Mouse (Mus musculus) neural tube, embryonic 15.5 days (tissue): ENCODE measurements around the gene Hace1. TPM values are rescaled to one million over a fixed set of nuclear protein-coding genes. Genes with fewer than 3 reads are reported as not detected.

Experiments used
- ATAC-seq: fragments of 200-750 bp; cut with Nextera tagmentation; 2 replicates; pipeline ENCODE4 v1.8.0; 2017; ENCODE audit warnings: mild to moderate bottlenecking, moderate TSS enrichment, moderate library complexity; ENCODE audit not compliant: low FRiP score
- H3K27ac ChIP-seq: fragments of 300-500 bp; sonication (generic); replicated peaks from 2 replicates; pipeline ENCODE4 v1.5.1; 2015; ENCODE audit warnings: mild to moderate bottlenecking, inconsistent platforms
- H3K27me3 ChIP-seq: fragments of 300-500 bp; sonication (generic); replicated peaks from 2 replicates; pipeline ENCODE4 v1.6.1; 2015; ENCODE audit warnings: inconsistent platforms
- H3K36me3 ChIP-seq: fragments of 300-500 bp; sonication (generic); 2 replicates; pipeline ENCODE4 v1.6.1; 2015; ENCODE audit warnings: inconsistent platforms
- H3K4me1 ChIP-seq: fragments of 300-500 bp; sonication (generic); 2 replicates; pipeline ENCODE4 v1.6.1; 2015; ENCODE audit warnings: inconsistent platforms
- H3K4me2 ChIP-seq: fragments of 300-500 bp; sonication (generic); 2 replicates; pipeline ENCODE4 v1.6.1; 2015; ENCODE audit warnings: inconsistent platforms, mild to moderate bottlenecking, moderate library complexity
- H3K4me3 ChIP-seq: fragments of 300-500 bp; sonication (generic); replicated peaks from 2 replicates; pipeline ENCODE4 v1.5.1; 2015; ENCODE audit warnings: mild to moderate bottlenecking, inconsistent platforms
- H3K9ac ChIP-seq: fragments of 300-500 bp; sonication (generic); replicated peaks from 2 replicates; pipeline ENCODE4 v1.6.1; 2015; ENCODE audit warnings: mild to moderate bottlenecking, inconsistent platforms
- H3K9me3 ChIP-seq: fragments of 300-500 bp; sonication (generic); replicated peaks from 2 replicates; pipeline ENCODE4 v1.6.1; 2016; ENCODE audit warnings: inconsistent platforms
- WGBS: fragments of 180-500 bp; shearing (Covaris S2); methylation state at CpG from one replicate; pipeline ENCODE4 v1.1.7; 2015; ENCODE audit warnings: mixed read lengths; 5-methylcytosine and 5-hydroxymethylcytosine counted together
- microRNA-seq: library from miRNA; unstranded; fragments of <30 nt; microRNA quantifications from one replicate; pipeline ENCODE4, GENCODE M21; 2017
- polyA plus RNA-seq: library from polyadenylated mRNA; unstranded; fragments of >200 nt; fragmentation: Nextera tagmentation; extraction: Ambion mirVana; gene quantifications from 2 replicates; pipeline ENCODE4 v1.2.1, GENCODE M21; 2015

The Hace1 gene
- polyA plus RNA-seq, 1 experiment from 2014 or later, result 13.2 TPM

DNA sequence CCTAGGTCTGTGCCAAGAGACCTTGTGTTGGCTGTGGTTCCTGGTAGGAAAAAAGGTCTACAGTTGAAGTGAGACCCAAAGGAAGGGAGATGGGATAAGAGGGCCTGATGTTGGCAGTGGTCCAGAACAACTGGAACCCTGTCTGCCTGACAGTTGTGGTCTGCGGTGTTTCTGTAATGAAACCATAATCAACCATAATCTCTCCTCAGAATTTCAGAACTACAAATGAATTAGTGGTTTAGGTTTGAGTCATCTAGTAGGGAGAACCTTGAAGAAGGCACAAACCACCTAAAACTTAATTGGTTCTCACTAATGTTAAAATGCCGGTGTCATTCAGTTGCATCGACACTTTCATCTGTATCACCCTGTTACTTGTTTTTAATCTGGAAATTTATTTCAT is 133.2 kb downstream of the Hace1 start:
- Histone ChIP-seq H3K27me3 (no peaks in the 10 kb centered on the region), H3K4me2 (no peak overlapping the region), H3K9ac (no peak overlapping the region), H3K4me1 (no peaks in the 10 kb centered on the region), H3K27ac (no peak overlapping the region), H3K4me3 (no peak overlapping the region), H3K36me3 (no peaks in the 10 kb centered on the region; the same call in 1 of the 2 replicates), H3K9me3 (no peaks in the 10 kb centered on the region)
- no peak for ATAC-seq
- 68% methylated on average over 3 of the region's 3 CpGs for WGBS

DNA sequence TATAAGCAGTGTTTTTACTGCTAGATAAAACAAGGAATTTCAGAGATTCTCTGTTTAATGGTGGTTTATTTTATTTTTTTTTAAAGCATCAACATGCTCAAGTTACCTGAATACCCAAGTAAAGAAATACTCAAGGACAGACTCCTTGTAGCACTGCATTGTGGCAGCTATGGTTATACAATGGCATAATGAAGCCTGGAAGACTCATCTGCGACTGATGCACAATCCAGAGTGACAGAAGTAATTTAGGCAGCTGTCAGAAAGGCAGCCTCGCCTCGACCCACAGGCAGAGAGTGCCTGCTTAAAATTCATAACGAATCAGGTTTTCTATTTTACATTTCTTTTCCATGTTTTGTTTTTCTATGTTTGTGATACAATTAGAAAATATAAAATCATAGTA is 133.7 kb downstream of the Hace1 start:
- H3K9ac ChIP-seq, result no peak overlapping the region
- no peaks in the 10 kb centered on the region; the same call in 1 of the 2 replicates for H3K36me3 ChIP-seq
- H3K4me2 ChIP-seq, result no peak overlapping the region
- no peaks in the 10 kb centered on the region for H3K4me1 ChIP-seq
- no peak overlapping the region for H3K27ac ChIP-seq
- H3K27me3 ChIP-seq, result no peaks in the 10 kb centered on the region
- ATAC-seq, result no peak
- H3K9me3 ChIP-seq, result no peaks in the 10 kb centered on the region
- WGBS, result 44% methylated on average over 4 of the region's 4 CpGs
- no peak overlapping the region for H3K4me3 ChIP-seq

Small RNA genes lying within 50 kb of the gene (microRNA-seq; reads per million reads assigned to microRNA genes)
- not detected for gene Gm27731

Other genes starting within 250 kb of the Hace1 start
- gene Bves, start 242.1 kb upstream of the Hace1 start, polyA plus RNA-seq, result 3.0 and 3.3 TPM in 2 replicates
- 6.9 and 7.0 TPM in 2 replicates for gene Lin28b, start 91.4 kb upstream of the Hace1 start, polyA plus RNA-seq